Mouse (Mus musculus) E14TG2a.4 (cell line): Measurements from ENCODE around the gene Sox15.

Experiments
- CTCF ChIP-seq: conservative IDR thresholded peaks from 2 replicates; pipeline ENCODE4 v1.5.1; 2014; ENCODE audit warnings: low read length
- NANOG ChIP-seq: IDR thresholded peaks from 2 replicates; pipeline ENCODE4 v1.6.1; 2014; ENCODE audit warnings: borderline replicate concordance, low read length, mixed read lengths
- POU5F1 ChIP-seq: IDR thresholded peaks from 2 replicates; pipeline ENCODE4 v1.6.1; 2014; ENCODE audit warnings: low read length, borderline replicate concordance

GRCm38 (mm10) chr11:69606832-69607231, 48.3 kb upstream of the Sox15 start:
- no peak for TF ChIP-seq POU5F1
- TF ChIP-seq CTCF = no peak
- TF ChIP-seq NANOG = no peak
